ENCODE assay signal across 8 mouse cellular contexts in the genomic region with DNA sequence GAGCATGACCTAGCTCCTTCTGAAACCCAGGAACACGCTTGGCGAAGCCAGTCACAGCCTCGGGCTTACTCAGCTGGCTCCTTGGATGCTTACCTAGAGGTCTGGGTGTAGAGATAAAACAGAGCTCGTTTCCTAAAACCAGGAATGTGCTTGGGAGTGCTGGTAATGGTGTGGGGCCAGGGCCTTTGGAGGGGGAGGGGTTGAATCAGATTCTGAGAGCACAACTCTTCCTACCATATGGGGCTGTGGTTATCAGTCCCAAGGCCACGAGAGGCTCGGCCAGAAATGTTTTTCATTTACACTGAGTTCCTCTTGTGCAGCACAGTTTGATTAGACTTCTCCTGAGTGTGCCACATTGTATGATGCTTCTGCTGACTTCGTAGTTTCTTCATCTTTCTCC.
DNase-seq lines count a peak whose midpoint lies in the region; ATAC-seq and TF ChIP-seq lines count a peak whose summit lies in the region.

No protein-coding gene starts in this region.

- 0 out of 2 replicates have a peak, but pooled peaks cover 4% of the 10 kb centered on the region for H3K4me1 ChIP-seq in heart, embryonic 11.5 days (ENCODE audit: control insufficient read depth, insufficient read depth, low read length)
- H3K4me1 ChIP-seq in thymus, adult 2 months (replicated peaks; ENCODE audit: control insufficient read depth, insufficient read depth, low read length): peaks cover 4% of the 10 kb centered on the region
- H3K4me1 ChIP-seq in forebrain, embryonic 14.5 days (ENCODE audit: control insufficient read depth, insufficient read depth, low read length): peaks cover 2% of the 10 kb centered on the region; the same call in 1 of the 2 replicates
- H3K4me1 ChIP-seq in limb, embryonic 14.5 days (ENCODE audit: control insufficient read depth, insufficient read depth, low read length): peaks cover 5% of the 10 kb centered on the region; the same call in 1 of the 2 replicates

- DNase-seq in heart, postnatal 36 days: no peak
- peak; percentile 13 for DNase-seq in thymus, adult 2 months
- no peak for DNase-seq in thymus, postnatal 0 days (ENCODE audit: low spot score)
- peak; percentile 1 for DNase-seq in forebrain, embryonic 14.5 days (ENCODE audit: low spot score)
- DNase-seq in limb, embryonic 14.5 days (ENCODE audit: low spot score): no peak
- DNase-seq in testis, postnatal 10 days (ENCODE audit: low spot score): peak; percentile 50
- no peak for DNase-seq in adipocyte (ENCODE audit: low spot score)

- no peak overlapping the region for H3K27ac ChIP-seq in heart, embryonic 11.5 days (ENCODE audit: low read depth, low read length)
- no peak overlapping the region for H3K27ac ChIP-seq in thymus, adult 2 months (ENCODE audit: control insufficient read depth, insufficient read depth, low read length)
- H3K27ac ChIP-seq in forebrain, embryonic 14.5 days (ENCODE audit: low read depth, low read length): peak overlapping the region; percentile 98; the same call in 1 of the 2 replicates
- H3K27ac ChIP-seq in limb, embryonic 14.5 days (replicated peaks; ENCODE audit: low read depth, low read length): peak overlapping the region; percentile 97; the same call in 1 of the 2 replicates

- intact Hi-C loops in heart, postnatal 36 days (cut with DNase I): loop anchor here (1.0 to 10.0 kb wide), 7 partner anchors 63 to 1054 kb away; a partner anchor contains a TSS

- no peak for TF ChIP-seq CTCF in thymus, adult 2 months (IDR thresholded peaks at IDR 0.05; ENCODE audit: borderline replicate concordance, control insufficient read depth, extremely low read depth, insufficient read depth, low read length, poor library complexity)

- peak overlapping the region; percentile 72 for H3K4me3 ChIP-seq in heart, embryonic 11.5 days (ENCODE audit: low read depth, low read length)
- no peak overlapping the region for H3K4me3 ChIP-seq in thymus, adult 2 months (ENCODE audit: control insufficient read depth, insufficient read depth, low read length)
- peak overlapping the region; percentile 58 for H3K4me3 ChIP-seq in forebrain, embryonic 14.5 days (ENCODE audit: low read depth, low read length)
- peak overlapping the region; percentile 74 for H3K4me3 ChIP-seq in limb, embryonic 14.5 days (replicated peaks; ENCODE audit: low read length)

- TF ChIP-seq POLR2A in thymus, adult 2 months (IDR thresholded peaks at IDR 0.05; ENCODE audit: control insufficient read depth, extremely low read depth, insufficient read depth, low read length, poor library complexity): no peak
- no peak for TF ChIP-seq POLR2A in limb, embryonic 14.5 days (IDR thresholded peaks at IDR 0.05; ENCODE audit: borderline replicate concordance, extremely low read depth, insufficient read depth, insufficient read length)

- no peak overlapping the region for H3K9ac ChIP-seq in heart, embryonic 11.5 days (ENCODE audit: low read depth, low read length)
- H3K9ac ChIP-seq in forebrain, embryonic 14.5 days (ENCODE audit: low read length): peak overlapping the region; percentile 73; the same call in 1 of the 2 replicates
- no peak overlapping the region for H3K9ac ChIP-seq in limb, embryonic 14.5 days (ENCODE audit: low read depth, low read length, severe bottlenecking)

- peaks cover 16% of the 10 kb centered on the region for H3K9me3 ChIP-seq in heart, embryonic 11.5 days (replicated peaks; ENCODE audit: control insufficient read depth, low read length)
- no peaks in the 10 kb centered on the region for H3K9me3 ChIP-seq in forebrain, embryonic 14.5 days (replicated peaks; ENCODE audit: control insufficient read depth, low read length)
- H3K9me3 ChIP-seq in limb, embryonic 14.5 days (ENCODE audit: control insufficient read depth, low read length): peaks cover 4% of the 10 kb centered on the region; the same call in 1 of the 2 replicates

- H3K4me2 ChIP-seq in heart, embryonic 11.5 days: peak overlapping the region; percentile 73
- peak overlapping the region; percentile 47 for H3K4me2 ChIP-seq in forebrain, embryonic 14.5 days (ENCODE audit: low read length)
- H3K4me2 ChIP-seq in limb, embryonic 14.5 days (replicated peaks; ENCODE audit: low read depth, low read length, severe bottlenecking): peak overlapping the region; percentile 54

- no peak for ATAC-seq in heart, embryonic 11.5 days (replicated peaks; ENCODE audit: insufficient number of reproducible peaks, low FRiP score, low TSS enrichment)
- ATAC-seq in forebrain, embryonic 14.5 days: no peak
- no peak for ATAC-seq in limb, embryonic 14.5 days (ENCODE audit: low FRiP score, low read depth)

- H3K27me3 ChIP-seq in heart, embryonic 11.5 days (ENCODE audit: control insufficient read depth, insufficient read depth, low read length): no peaks in the 10 kb centered on the region
- H3K27me3 ChIP-seq in thymus, adult 2 months (ENCODE audit: control insufficient read depth, insufficient read depth, low read length): no peaks in the 10 kb centered on the region
- no peaks in the 10 kb centered on the region for H3K27me3 ChIP-seq in forebrain, embryonic 14.5 days (replicated peaks; ENCODE audit: control insufficient read depth, insufficient read depth, low read length)
- no peaks in the 10 kb centered on the region for H3K27me3 ChIP-seq in limb, embryonic 14.5 days (ENCODE audit: control insufficient read depth, insufficient read depth, low read length)

- H3K36me3 ChIP-seq in heart, embryonic 11.5 days (ENCODE audit: control insufficient read depth, insufficient read depth, low read length): no peaks in the 10 kb centered on the region
- H3K36me3 ChIP-seq in thymus, adult 2 months (ENCODE audit: control insufficient read depth, insufficient read depth, low read length): no peaks in the 10 kb centered on the region
- no peaks in the 10 kb centered on the region for H3K36me3 ChIP-seq in forebrain, embryonic 14.5 days (ENCODE audit: control insufficient read depth, insufficient read depth, low read length)
- H3K36me3 ChIP-seq in limb, embryonic 14.5 days (ENCODE audit: control insufficient read depth, insufficient read depth, low read length): no peaks in the 10 kb centered on the region

- WGBS in heart, embryonic 11.5 days (ENCODE audit: insufficient replicate concordance): 84% methylated on average over 7 of the region's 7 CpGs
- WGBS in thymus, adult 2 months: 80% methylated on average over 7 of the region's 7 CpGs
- 88% methylated on average over 7 of the region's 7 CpGs for WGBS in forebrain, embryonic 14.5 days
- WGBS in limb, embryonic 14.5 days: 84% methylated on average over 7 of the region's 7 CpGs

Comparison
In these comparisons a context has a peak if more than half of its experiments do, and no peak if none do; other contexts are left out.
1. DNase-seq: peak in thymus, adult 2 months (single experiment), forebrain, embryonic 14.5 days (single experiment) and testis, postnatal 10 days (single experiment); none in heart, postnatal 36 days (0 of 2), thymus, postnatal 0 days (single experiment), limb, embryonic 14.5 days (single experiment) and adipocyte (single experiment).
2. H3K27ac ChIP-seq: peak in forebrain, embryonic 14.5 days (single experiment) and limb, embryonic 14.5 days (single experiment); none in heart, embryonic 11.5 days (single experiment) and thymus, adult 2 months (single experiment).
3. Peak in every context shown above with its lines, with median percentiles within 50 percentile points of each other: H3K4me2 ChIP-seq.